In genomic region chr13:5728172-5728571, GRCm38 (mm10) we compare ENCODE assay signal across 22 mouse cellular contexts.
DNase-seq lines count a peak whose midpoint lies in the region; ATAC-seq and TF ChIP-seq lines count a peak whose summit lies in the region.
"Had no signal": no experiment of that assay in that cellular context is flagged by ENCODE, and none has a peak within 500 bp of the region (broad histone marks: within the 10 kb centered on the region; RNA-seq: fewer than 3 reads in every experiment).

No protein-coding gene starts in this region.

- no peak for TF ChIP-seq CTCF in lung, postnatal 0 days (IDR thresholded peaks at IDR 0.05)

- 0 out of 2 replicates have a peak, but pooled peaks have one; percentile 10 for ATAC-seq in forebrain, embryonic 16.5 days
- no peak for ATAC-seq in forebrain, embryonic 13.5 days
- peak; percentile 77 for ATAC-seq in frontal cortex, adult (ENCODE audit: low TSS enrichment)
- no peak for ATAC-seq in lung, postnatal 0 days
- ATAC-seq: activated CD4-positive, CD25-positive, alpha-beta regulatory T cell, adult 4 months; CD4-positive, CD25-positive, alpha-beta regulatory T cell, adult 4 months; Patski had no signal

- no peak for DNase-seq in frontal cortex, postnatal 36 days (ENCODE audit: low spot score in 2 of 2)
- peak; percentile 22 for DNase-seq in retina, embryonic 14.5 days (ENCODE audit: low spot score)
- DNase-seq in retina, postnatal 1 day, result no peak
- no peak for DNase-seq in lung, postnatal 0 days (ENCODE audit: low spot score)
- DNase-seq: adrenal gland, adult 8-10 months; adrenal gland, postnatal 14 days; adrenal gland, postnatal 36 days; B cell, adult 2 months; cerebellum, adult 11-12 months; cerebellum, adult 9-10 months; cerebellum, postnatal 10 days; cerebellum, postnatal 25 days had no signal

- no peaks in the 10 kb centered on the region for H3K9me3 ChIP-seq in forebrain, embryonic 16.5 days (ENCODE audit: control insufficient read depth, low read length)
- no peaks in the 10 kb centered on the region for H3K9me3 ChIP-seq in forebrain, embryonic 13.5 days (replicated peaks)
- H3K9me3 ChIP-seq in lung, postnatal 0 days (ENCODE audit: low read length), result no peaks in the 10 kb centered on the region
- H3K9me3 ChIP-seq: embryonic facial prominence, embryonic 10.5 days; embryonic facial prominence, embryonic 12.5 days; G1E had no signal

- H3K27ac ChIP-seq in forebrain, embryonic 16.5 days (ENCODE audit: low read length), result no peak overlapping the region
- H3K27ac ChIP-seq in forebrain, embryonic 13.5 days, result no peak overlapping the region
- no peak overlapping the region for H3K27ac ChIP-seq in lung, postnatal 0 days (ENCODE audit: low read length)
- H3K27ac ChIP-seq: embryonic facial prominence, embryonic 10.5 days; embryonic facial prominence, embryonic 12.5 days had no signal

- no peak overlapping the region for H3K9ac ChIP-seq in forebrain, embryonic 16.5 days (replicated peaks; ENCODE audit: low read depth, low read length)
- H3K9ac ChIP-seq in forebrain, embryonic 13.5 days, result no peak overlapping the region
- H3K9ac ChIP-seq in lung, postnatal 0 days (replicated peaks; ENCODE audit: low read depth), result no peak overlapping the region
- H3K9ac ChIP-seq: embryonic facial prominence, embryonic 12.5 days had no signal

- no peaks in the 10 kb centered on the region for H3K36me3 ChIP-seq in forebrain, embryonic 16.5 days (ENCODE audit: control insufficient read depth, insufficient read depth)
- H3K36me3 ChIP-seq in forebrain, embryonic 13.5 days (ENCODE audit: poor library complexity, severe bottlenecking), result no peaks in the 10 kb centered on the region
- no peaks in the 10 kb centered on the region for H3K36me3 ChIP-seq in lung, postnatal 0 days (ENCODE audit: insufficient read depth, low read length)
- H3K36me3 ChIP-seq: embryonic facial prominence, embryonic 10.5 days; embryonic facial prominence, embryonic 12.5 days; G1E had no signal

- 83% methylated on average over 2 of the region's 2 CpGs for WGBS in forebrain, embryonic 16.5 days
- WGBS in forebrain, embryonic 13.5 days, result 84% methylated on average over 2 of the region's 2 CpGs
- 89% methylated on average over 2 of the region's 2 CpGs for WGBS in lung, postnatal 0 days

- H3K4me2 ChIP-seq in forebrain, embryonic 16.5 days (ENCODE audit: low read length), result no peak overlapping the region
- H3K4me2 ChIP-seq in forebrain, embryonic 13.5 days, result no peak overlapping the region
- H3K4me2 ChIP-seq in lung, postnatal 0 days (replicated peaks; ENCODE audit: low read depth, low read length), result no peak overlapping the region
- H3K4me2 ChIP-seq: embryonic facial prominence, embryonic 12.5 days had no signal

- no peaks in the 10 kb centered on the region for H3K27me3 ChIP-seq in forebrain, embryonic 16.5 days (replicated peaks; ENCODE audit: control insufficient read depth, insufficient read depth, low read length)
- H3K27me3 ChIP-seq in forebrain, embryonic 13.5 days, result no peaks in the 10 kb centered on the region
- H3K27me3 ChIP-seq in lung, postnatal 0 days (replicated peaks; ENCODE audit: insufficient read depth, low read length), result no peaks in the 10 kb centered on the region
- H3K27me3 ChIP-seq: CH12.LX; embryonic facial prominence, embryonic 12.5 days; Patski had no signal

- no peak for TF ChIP-seq EP300 in lung, postnatal 0 days (IDR thresholded peaks at IDR 0.05)

- H3K4me3 ChIP-seq in forebrain, embryonic 16.5 days (replicated peaks; ENCODE audit: low read length), result no peak overlapping the region
- H3K4me3 ChIP-seq in forebrain, embryonic 13.5 days, result no peak overlapping the region
- no peak overlapping the region for H3K4me3 ChIP-seq in lung, postnatal 0 days (ENCODE audit: low read depth, low read length)
- H3K4me3 ChIP-seq: embryonic facial prominence, embryonic 10.5 days; embryonic facial prominence, embryonic 12.5 days had no signal

- peaks cover 4% of the 10 kb centered on the region for H3K4me1 ChIP-seq in forebrain, embryonic 16.5 days (replicated peaks; ENCODE audit: control insufficient read depth, insufficient read depth, low read length)
- H3K4me1 ChIP-seq in forebrain, embryonic 13.5 days, result peaks cover 12% of the 10 kb centered on the region
- H3K4me1 ChIP-seq in lung, postnatal 0 days (ENCODE audit: insufficient read depth, low read depth, low read length), result no peaks in the 10 kb centered on the region
- H3K4me1 ChIP-seq: embryonic facial prominence, embryonic 10.5 days; embryonic facial prominence, embryonic 12.5 days had no signal

Comparison
In these comparisons a context has a peak if more than half of its experiments do, and no peak if none do; other contexts are left out.
1. ATAC-seq: peak in forebrain, embryonic 16.5 days (single experiment) and frontal cortex, adult (single experiment); none in forebrain, embryonic 13.5 days (single experiment) and lung, postnatal 0 days (single experiment).